Mouse (Mus musculus) colon, adult 2 months (tissue): Measurements from ENCODE around the gene Vmn2r79. TPM values are rescaled to one million over a fixed set of nuclear protein-coding genes. Genes with fewer than 3 reads are reported as not detected.

ENCODE experiments used
- polyA plus RNA-seq: library from polyadenylated mRNA; depleted of rRNA; stranded (reverse); fragments of >200 nt; gene quantifications from 2 replicates; pipeline ENCODE4 v1.2.3, GENCODE M21; 2012; rRNA removed

Gene Vmn2r79
- not detected in 2 replicates for polyA plus RNA-seq

GRCm38 (mm10) chr7:86995815-86996214 is at the start of gene Vmn2r79:
TSS of gene Vmn2r79 (plus strand) at chr7:86996115.

Other genes starting within 250 kb of the Vmn2r79 start
- gene Folh1, start 220.2 kb upstream of the Vmn2r79 start, polyA plus RNA-seq = not detected in 2 replicates
- not detected in 2 replicates for gene Vmn2r77, start 201.1 kb upstream of the Vmn2r79 start, polyA plus RNA-seq
- gene Vmn2r78, start 81.0 kb upstream of the Vmn2r79 start, polyA plus RNA-seq = not detected in 2 replicates
- gene Nox4, start 250.0 kb downstream of the Vmn2r79 start, polyA plus RNA-seq = 0.16 and 0.29 TPM in 2 replicates